Mouse (Mus musculus) thymus, adult 2 months (tissue): ENCODE measurements around the gene Dclk2.

ENCODE experiments used
- CTCF ChIP-seq: fragments of 200-500 bp; IDR thresholded peaks from 2 replicates; pipeline ENCODE4 v1.5.1; 2012; ENCODE audit warnings: mild to moderate bottlenecking, control low read depth, low read length, moderate library complexity, borderline replicate concordance; ENCODE audit not compliant: control insufficient read depth, poor library complexity, insufficient read depth; ENCODE audit errors: extremely low read depth
- POLR2A ChIP-seq: fragments of 200-500 bp; IDR thresholded peaks from 2 replicates; pipeline ENCODE4 v1.6.1; 2012; ENCODE audit warnings: mild to moderate bottlenecking, low read length, control low read depth, moderate library complexity; ENCODE audit not compliant: control insufficient read depth, poor library complexity, insufficient read depth; ENCODE audit errors: extremely low read depth

DNA sequence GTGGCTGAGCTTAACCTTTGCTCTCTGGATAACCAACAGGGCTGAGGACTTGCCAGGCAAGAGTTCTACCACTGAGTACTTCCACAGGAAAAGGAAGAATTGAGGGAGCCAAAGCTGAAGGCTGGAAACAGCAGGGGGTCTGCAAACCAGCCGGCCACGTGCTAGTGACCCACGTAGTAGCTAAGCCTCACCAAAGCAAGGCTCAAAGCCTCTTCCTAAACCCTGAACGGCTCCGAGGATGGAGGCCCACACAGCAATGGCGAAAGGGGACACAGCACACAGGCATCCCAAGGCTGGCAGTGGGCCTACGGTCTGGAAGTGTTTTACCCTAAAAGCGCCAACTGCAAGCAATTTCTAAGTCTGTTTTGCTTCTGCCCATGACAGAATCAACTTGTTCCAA lies 23.1 kb downstream of the Dclk2 start:
- TF ChIP-seq CTCF (no peak), POLR2A (no peak)
